Mouse (Mus musculus) liver, embryonic 14.5 days (tissue): ENCODE measurements at regions not wholly inside any gene's neighbourhood (a gene's known extent, or its start where the extent isn't known, plus 50 kb on each side); places are given as distances from the start of the nearest gene placed in this dataset.
A peak's percentile ranks its signal among the peaks of the same experiment; 100 is the strongest.

Experiments
- ATAC-seq: fragments of 200-750 bp; cut with Nextera tagmentation; 2 replicates; pipeline ENCODE4 v1.8.0; 2017; ENCODE audit warnings: moderate number of reproducible peaks, mild to moderate bottlenecking, moderate library complexity; ENCODE audit not compliant: insufficient read depth
- DNase-seq, 3 experiments: peaks; one replicate each; pipeline ENCODE4 v3.0.0-alpha.2; 2012 to 2013; ENCODE audit warnings: low read depth in 3 of 3, low spot score in 3 of 3
- H3K27ac ChIP-seq: fragments of 300-500 bp; sonication (generic); 2 replicates; pipeline ENCODE4 v1.5.1; 2014; ENCODE audit warnings: moderate library complexity, mild to moderate bottlenecking, control low read depth, inconsistent platforms
- H3K27me3 ChIP-seq: fragments of 300-500 bp; sonication (generic); 2 replicates; pipeline ENCODE4 v1.6.1; 2014; ENCODE audit warnings: mild to moderate bottlenecking, low read length, moderate library complexity; ENCODE audit not compliant: control insufficient read depth, insufficient read depth
- H3K36me3 ChIP-seq: fragments of 300-500 bp; sonication (generic); replicated peaks from 2 replicates; pipeline ENCODE4 v1.6.1; 2014; ENCODE audit warnings: low read depth; ENCODE audit not compliant: control insufficient read depth, insufficient read depth
- H3K4me1 ChIP-seq, 2 experiments: fragments of 200-500 bp in 1 of 2; fragments of 300-500 bp in 1 of 2; sonication (generic) in 1 of 2; replicated peaks; 2 replicates each; pipeline ENCODE4 v1.6.1; 2012 to 2014; ENCODE audit warnings: antibody characterized with exemption in 1 of 2, inconsistent platforms in 1 of 2, low read length in 1 of 2; ENCODE audit not compliant: control insufficient read depth in 2 of 2, insufficient read depth in 2 of 2
- H3K4me2 ChIP-seq: fragments of 300-500 bp; sonication (generic); 2 replicates; pipeline ENCODE4 v1.6.1; 2014; ENCODE audit warnings: low read depth, mild to moderate bottlenecking, control low read depth, moderate library complexity
- H3K4me3 ChIP-seq, 2 experiments: fragments of 200-500 bp in 1 of 2; fragments of 300-500 bp in 1 of 2; sonication (generic) in 1 of 2; 2 replicates each; pipeline ENCODE4 v1.5.1; 2012 to 2014; ENCODE audit warnings: low read depth in 2 of 2, low read length in 2 of 2, mild to moderate bottlenecking in 2 of 2, control low read depth in 1 of 2, inconsistent platforms in 1 of 2, moderate library complexity in 1 of 2; ENCODE audit not compliant: insufficient read depth in 1 of 2
- H3K9ac ChIP-seq: fragments of 300-500 bp; sonication (generic); replicated peaks from 2 replicates; pipeline ENCODE4 v1.6.1; 2014; ENCODE audit warnings: mild to moderate bottlenecking, control low read depth, moderate library complexity
- H3K9me3 ChIP-seq: fragments of 300-500 bp; sonication (generic); 2 replicates; pipeline ENCODE4 v1.6.1; 2016; ENCODE audit warnings: low read length, mixed read lengths; ENCODE audit not compliant: control insufficient read depth
- CTCF ChIP-seq: IDR thresholded peaks from 2 replicates; pipeline ENCODE4 v1.5.1; 2016; ENCODE audit warnings: antibody characterized with exemption, low read depth, control low read depth
- EP300 ChIP-seq: IDR thresholded peaks from 2 replicates; pipeline ENCODE4 v1.6.1; 2016; ENCODE audit warnings: antibody characterized with exemption, low read depth
- WGBS: fragments of 180-500 bp; shearing (Covaris S2); extraction: QIAGEN DNeasy Blood & Tissue Kit; methylation state at CpG from one replicate; pipeline ENCODE4 v1.1.7; 2014; ENCODE audit not compliant: insufficient replicate concordance; 5-methylcytosine and 5-hydroxymethylcytosine counted together

DNA sequence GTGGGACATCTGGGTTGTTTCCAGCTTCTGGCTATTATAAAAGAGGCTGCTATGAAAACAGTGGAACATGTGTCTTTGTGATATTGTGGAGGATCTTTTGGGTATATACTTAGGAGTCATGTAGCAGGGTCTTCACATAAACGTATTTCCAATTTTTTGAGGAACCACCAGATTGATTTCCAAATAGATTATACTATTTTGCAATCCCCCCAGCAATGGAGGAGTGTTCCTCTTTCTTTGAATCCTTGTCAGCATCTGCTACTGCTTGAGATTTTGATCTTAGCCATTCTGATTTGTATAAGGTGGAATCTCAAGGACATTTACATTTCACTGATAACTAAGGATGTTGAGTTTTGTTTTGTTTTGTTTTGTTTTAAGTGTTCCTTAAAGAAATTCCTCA, 645.6 kb downstream of the Tlr4 start:
- no peak overlapping the region for H3K4me2 ChIP-seq
- no peaks in the 10 kb centered on the region for H3K9me3 ChIP-seq
- TF ChIP-seq CTCF (no peak), EP300 (no peak)
- no peaks in the 10 kb centered on the region for H3K27me3 ChIP-seq
- no peak overlapping the region for H3K9ac ChIP-seq
- WGBS, result 19% methylated on average over 1 of the region's 1 CpGs
- no peaks in the 10 kb centered on the region for H3K36me3 ChIP-seq
- ATAC-seq (no peak), DNase-seq (no peak)
- no peak overlapping the region for H3K4me3 ChIP-seq
- H3K27ac ChIP-seq, result no peak overlapping the region
- H3K4me1 ChIP-seq, result no peaks in the 10 kb centered on the region

DNA sequence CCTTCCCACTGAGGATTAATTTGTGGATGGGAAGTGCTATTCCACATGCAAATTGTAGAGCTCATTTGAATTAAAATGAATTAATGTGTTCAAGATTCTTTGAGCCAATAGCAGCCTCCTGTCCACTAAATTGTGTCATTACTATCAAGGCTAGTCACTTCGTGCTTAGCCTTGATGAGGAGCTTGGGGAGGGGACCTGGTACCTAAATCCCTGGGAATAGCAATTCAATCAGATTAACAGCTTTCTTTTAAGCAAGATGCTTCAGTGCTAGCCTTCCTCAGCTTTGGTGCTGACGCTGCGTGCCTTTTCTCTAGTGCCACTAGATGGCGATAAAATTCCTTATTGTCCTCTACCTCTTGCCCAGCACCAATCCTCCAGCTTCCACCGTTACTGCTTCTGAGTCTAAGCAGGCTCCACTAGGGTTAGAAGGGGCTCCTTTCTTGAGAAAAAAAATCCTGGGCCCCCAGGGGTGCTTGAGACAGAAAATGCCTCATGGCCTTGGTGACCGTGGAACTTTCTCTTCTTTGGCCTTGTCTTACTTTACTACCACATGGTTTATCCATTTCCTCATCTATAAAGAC, 650.0 kb downstream of the Tlr4 start:
- Histone ChIP-seq H3K9ac (no peak overlapping the region), H3K9me3 (no peaks in the 10 kb centered on the region), H3K4me3 (no peak overlapping the region), H3K27me3 (no peaks in the 10 kb centered on the region), H3K36me3 (no peaks in the 10 kb centered on the region), H3K4me1 (no peaks in the 10 kb centered on the region), H3K4me2 (no peak overlapping the region), H3K27ac (no peak overlapping the region)
- WGBS, result 13% methylated on average over 6 of the region's 6 CpGs
- TF ChIP-seq EP300 (no peak), CTCF (peak; percentile 38)
- ATAC-seq, result no peak
- no peak for DNase-seq

DNA sequence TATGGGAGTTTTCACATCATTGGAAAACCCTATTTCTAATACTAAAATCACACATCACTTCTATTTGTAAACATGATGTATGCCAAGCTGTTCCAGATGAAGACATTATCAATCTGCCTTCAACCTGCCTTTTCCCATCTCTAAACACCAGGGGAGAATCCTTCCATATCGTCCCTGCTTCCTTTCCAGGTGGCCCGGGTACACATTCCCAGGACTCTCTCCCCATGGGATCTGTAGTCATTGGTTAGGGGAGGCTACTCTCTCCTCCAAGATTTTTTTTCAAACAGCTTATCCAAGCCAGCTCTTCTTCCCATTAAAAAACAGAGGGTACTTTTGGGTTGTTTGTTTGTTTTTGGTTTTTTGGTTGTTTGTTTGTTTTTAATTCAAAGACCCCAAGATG, 650.7 kb downstream of the Tlr4 start:
- Histone ChIP-seq H3K4me2 (no peak overlapping the region), H3K9ac (no peak overlapping the region), H3K9me3 (no peaks in the 10 kb centered on the region), H3K27ac (no peak overlapping the region), H3K4me1 (no peaks in the 10 kb centered on the region), H3K4me3 (no peak overlapping the region), H3K27me3 (no peaks in the 10 kb centered on the region), H3K36me3 (no peaks in the 10 kb centered on the region)
- no peak for DNase-seq
- no peak for ATAC-seq
- 35% methylated on average over 2 of the region's 2 CpGs for WGBS
- no peak for TF ChIP-seq CTCF

DNA sequence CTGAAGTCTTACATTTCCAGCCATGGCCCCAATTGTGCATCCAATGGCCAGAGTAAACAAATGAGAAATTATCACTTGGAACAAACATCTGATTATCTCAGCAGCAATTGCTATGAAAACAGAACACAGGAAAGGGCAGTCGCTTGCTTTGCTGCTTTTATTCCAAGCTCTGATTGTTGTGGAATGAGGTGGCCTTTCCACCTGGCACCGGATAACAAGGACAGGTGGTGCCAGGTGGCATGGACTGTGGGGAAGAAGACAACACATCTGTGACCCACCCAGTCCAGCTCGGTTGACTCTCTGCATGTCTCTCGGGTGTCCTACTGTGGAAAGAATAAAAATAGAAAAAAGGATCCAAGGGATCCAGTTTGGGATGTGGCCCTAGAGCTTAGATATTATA, 694.9 kb downstream of the Tlr4 start:
- Histone ChIP-seq H3K9ac (no peak overlapping the region), H3K4me2 (no peak overlapping the region), H3K9me3 (no peaks in the 10 kb centered on the region), H3K4me1 (no peaks in the 10 kb centered on the region), H3K27me3 (no peaks in the 10 kb centered on the region), H3K4me3 (no peak overlapping the region), H3K36me3 (no peaks in the 10 kb centered on the region), H3K27ac (no peak overlapping the region)
- 65% methylated on average over 4 of the region's 4 CpGs for WGBS
- DNase-seq (no peak), ATAC-seq (no peak)
- TF ChIP-seq CTCF, result no peak
- no peak for TF ChIP-seq EP300

DNA sequence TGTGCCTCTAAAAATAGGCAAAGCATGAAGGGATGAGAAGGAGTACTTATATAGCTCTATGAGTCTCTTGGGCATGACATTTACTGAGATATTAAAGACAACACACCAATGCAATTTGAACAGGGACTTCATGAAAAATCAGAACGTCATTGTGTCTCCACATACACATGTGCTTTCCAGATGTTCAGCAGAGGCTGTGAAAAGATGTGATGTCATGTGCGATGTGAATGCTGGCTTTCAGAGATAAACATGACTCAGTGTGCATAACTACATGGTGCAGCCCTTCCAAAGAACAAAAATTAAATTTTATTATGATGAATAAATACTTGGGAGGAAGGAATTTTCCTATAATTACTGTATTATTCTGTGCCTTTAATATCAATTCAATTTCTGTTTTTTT, 695.8 kb downstream of the Tlr4 start:
- TF ChIP-seq EP300, result no peak
- no peak for TF ChIP-seq CTCF
- Histone ChIP-seq H3K4me3 (no peak overlapping the region), H3K27me3 (no peaks in the 10 kb centered on the region), H3K27ac (no peak overlapping the region), H3K4me1 (no peaks in the 10 kb centered on the region), H3K9ac (no peak overlapping the region), H3K9me3 (no peaks in the 10 kb centered on the region), H3K36me3 (no peaks in the 10 kb centered on the region), H3K4me2 (no peak overlapping the region)
- no peak for ATAC-seq
- WGBS, result 41% methylated on average over 2 of the region's 2 CpGs
- DNase-seq, result no peak
